Mouse (Mus musculus) adrenal gland, adult 8-10 months (tissue): ENCODE measurements around the gene Ankle1. TPM values are rescaled to one million over a fixed set of nuclear protein-coding genes. Genes with fewer than 3 reads are reported as not detected.
A peak's percentile ranks its signal among the peaks of the same experiment; 100 is the strongest.

Source experiments
- DNase-seq: peaks from one replicate; pipeline ENCODE4 v3.0.0; 2022
- total RNA-seq, 4 experiments: library from RNA; stranded (reverse); gene quantifications; 2 replicates each; pipeline ENCODE4 v1.2.4; 2022

Gene Ankle1
- total RNA-seq, 4 experiments from 2014 or later, result 0.56 to 1.2 (median 0.92) TPM; not detected in 1

GRCm38 (mm10) chr8:71381971-71382961 lies 23.5 kb upstream of the Ankle1 start:
- DNase-seq, result peak; percentile 84

GRCm38 (mm10) chr8:71383396-71383795 lies 22.4 kb upstream of the Ankle1 start:
- DNase-seq, result no peak

- no peak for DNase-seq
Measured at GRCm38 (mm10) chr8:71383860-71384259, 21.9 kb upstream of the Ankle1 start.

- no peak for DNase-seq
Measured at GRCm38 (mm10) chr8:71385212-71385835, 20.5 kb upstream of the Ankle1 start.

- no peak for DNase-seq
Measured at GRCm38 (mm10) chr8:71388267-71388666, 17.5 kb upstream of the Ankle1 start.

- DNase-seq, result peak; percentile 0
Measured at GRCm38 (mm10) chr8:71391696-71392095, 14.1 kb upstream of the Ankle1 start.

GRCm38 (mm10) chr8:71392391-71392790 lies 13.4 kb upstream of the Ankle1 start:
- DNase-seq, result peak; percentile 1

- DNase-seq, result peak; percentile 17
Measured at GRCm38 (mm10) chr8:71392871-71393270, 12.9 kb upstream of the Ankle1 start.

- no peak for DNase-seq
Measured at GRCm38 (mm10) chr8:71394481-71394880, 11.3 kb upstream of the Ankle1 start.

- DNase-seq, result no peak
Measured at GRCm38 (mm10) chr8:71395071-71395470, 10.7 kb upstream of the Ankle1 start.

GRCm38 (mm10) chr8:71395629-71396028 lies 10.2 kb upstream of the Ankle1 start, which contains the start of gene Ushbp1:
Gene Ushbp1, minus strand, starts transcription at chr8:71395802.
- DNase-seq, result peak; percentile 53

- DNase-seq, result peak; percentile 97
Measured at GRCm38 (mm10) chr8:71396639-71397305, 9.0 kb upstream of the Ankle1 start, which contains the start of gene Babam1. Gene Babam1, plus strand, starts transcription at chr8:71396861.

GRCm38 (mm10) chr8:71397701-71398100 lies 8.1 kb upstream of the Ankle1 start:
- no peak for DNase-seq

- DNase-seq, result no peak
Measured at GRCm38 (mm10) chr8:71400826-71401225, 5.0 kb upstream of the Ankle1 start.

GRCm38 (mm10) chr8:71401454-71401853 lies 4.4 kb upstream of the Ankle1 start:
- no peak for DNase-seq

- no peak for DNase-seq
Measured at GRCm38 (mm10) chr8:71402446-71402964, 3.3 kb upstream of the Ankle1 start.

GRCm38 (mm10) chr8:71403107-71403885 lies 2.5 kb upstream of the Ankle1 start:
- DNase-seq, result no peak

GRCm38 (mm10) chr8:71404011-71404410 lies 1.8 kb upstream of the Ankle1 start:
- no peak for DNase-seq

- no peak for DNase-seq
Measured at GRCm38 (mm10) chr8:71404951-71405351, 859 bp upstream of the Ankle1 start.

GRCm38 (mm10) chr8:71406099-71407015 lies 547 bp downstream of the Ankle1 start:
- DNase-seq, result no peak

- DNase-seq, result no peak
Measured at GRCm38 (mm10) chr8:71407441-71407840, 1.6 kb downstream of the Ankle1 start.
